Mouse (Mus musculus) bone marrow, adult 2 months (tissue): ENCODE results near the gene Zfp369. TPM values are rescaled to one million over a fixed set of nuclear protein-coding genes. Genes with fewer than 3 reads are reported as not detected.
"Not testable (repeated sequence)": the region's sequence is repeated elsewhere in the genome, so short reads cannot be mapped to it uniquely, and the experiment has no call there.

Source experiments
- H3K27ac ChIP-seq: fragments of 200-500 bp; 2 replicates; pipeline ENCODE4 v1.5.1; 2012; ENCODE audit warnings: low read depth, mild to moderate bottlenecking, control low read depth, inconsistent platforms, low read length; ENCODE audit not compliant: control insufficient read depth, poor library complexity, insufficient read depth
- H3K4me1 ChIP-seq: fragments of 200-500 bp; 2 replicates; pipeline ENCODE4 v1.6.1; 2011; ENCODE audit warnings: low read length; ENCODE audit not compliant: control insufficient read depth, insufficient read depth
- H3K4me3 ChIP-seq: fragments of 200-500 bp; replicated peaks from 2 replicates; pipeline ENCODE3; 2011; ENCODE audit warnings: mild to moderate bottlenecking, low read depth, low read length, control low read depth; ENCODE audit not compliant: control insufficient read depth
- CTCF ChIP-seq: fragments of 200-500 bp; IDR thresholded peaks from 2 replicates; pipeline ENCODE4 v1.5.1; 2011; ENCODE audit warnings: low read length, control low read depth; ENCODE audit not compliant: control insufficient read depth, insufficient read depth
- POLR2A ChIP-seq: fragments of 200-500 bp; IDR thresholded peaks from 2 replicates; pipeline ENCODE4 v1.6.1; 2011; ENCODE audit warnings: low read depth, mild to moderate bottlenecking, control low read depth, low read length, borderline replicate concordance; ENCODE audit not compliant: control insufficient read depth
- WGBS: fragments of 180-500 bp; shearing (Covaris S2); methylation state at CpG from one replicate; pipeline ENCODE4 v1.1.7; 2018; 5-methylcytosine and 5-hydroxymethylcytosine counted together
- polyA plus RNA-seq: library from polyadenylated mRNA; stranded (reverse); fragments of >200 nt; gene quantifications from 2 replicates; pipeline ENCODE4 v1.2.4, GENCODE M21; 2011; ENCODE audit warnings: low replicate concordance; ENCODE audit not compliant: missing spikeins, insufficient read depth, insufficient read length

The Zfp369 gene
- polyA plus RNA-seq, 1 experiment: 12.2 TPM

DNA sequence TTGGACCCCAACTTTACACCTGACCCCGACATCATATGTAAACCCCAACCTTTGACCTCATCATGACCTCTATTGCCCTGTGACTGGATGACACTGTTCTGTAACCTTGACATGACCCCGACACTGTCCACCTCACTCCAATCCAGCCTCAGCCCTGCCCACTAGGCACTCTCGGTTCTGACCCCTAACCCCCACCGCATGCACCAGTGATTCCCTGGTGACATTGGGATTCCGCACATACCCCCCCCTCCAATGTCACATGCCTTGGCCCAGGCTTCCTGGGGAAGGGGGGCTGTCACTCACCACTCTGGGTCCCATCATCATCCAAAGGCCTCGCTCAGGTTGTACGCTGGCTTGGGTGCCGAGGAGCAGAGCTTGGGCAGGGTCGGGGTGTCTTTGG, 33.2 kb downstream of the Zfp369 start:
- 89% methylated on average over 9 of the region's 9 CpGs for WGBS
- no peak overlapping the region for H3K27ac ChIP-seq
- no peak for TF ChIP-seq CTCF
- TF ChIP-seq POLR2A: no peak
- no peaks in the 10 kb centered on the region for H3K4me1 ChIP-seq
- no peak overlapping the region for H3K4me3 ChIP-seq

DNA sequence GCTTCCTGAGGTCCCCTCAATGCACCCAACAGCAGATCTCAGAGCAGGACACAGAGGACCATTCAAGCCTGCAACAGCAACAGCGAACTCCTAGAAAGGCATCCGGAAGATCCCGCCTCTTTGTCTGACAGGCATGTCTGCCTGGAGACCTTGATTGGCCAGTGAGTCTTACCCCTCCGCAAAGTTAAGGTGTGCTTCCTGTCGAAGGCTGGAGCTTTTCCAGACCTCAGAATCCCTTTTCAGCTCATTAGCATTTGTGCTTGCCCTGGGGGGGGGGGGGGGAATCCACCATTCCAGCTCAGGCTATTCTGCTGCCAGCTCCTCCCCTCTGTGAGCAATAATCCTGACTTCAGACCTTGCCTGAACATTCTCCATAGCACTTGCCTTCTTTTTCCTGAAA, 69.9 kb downstream of the Zfp369 start:
- not testable (repeated sequence) for H3K4me1 ChIP-seq, H3K27ac ChIP-seq, H3K4me3 ChIP-seq
- 48% methylated on average over 5 of the region's 5 CpGs for WGBS

DNA sequence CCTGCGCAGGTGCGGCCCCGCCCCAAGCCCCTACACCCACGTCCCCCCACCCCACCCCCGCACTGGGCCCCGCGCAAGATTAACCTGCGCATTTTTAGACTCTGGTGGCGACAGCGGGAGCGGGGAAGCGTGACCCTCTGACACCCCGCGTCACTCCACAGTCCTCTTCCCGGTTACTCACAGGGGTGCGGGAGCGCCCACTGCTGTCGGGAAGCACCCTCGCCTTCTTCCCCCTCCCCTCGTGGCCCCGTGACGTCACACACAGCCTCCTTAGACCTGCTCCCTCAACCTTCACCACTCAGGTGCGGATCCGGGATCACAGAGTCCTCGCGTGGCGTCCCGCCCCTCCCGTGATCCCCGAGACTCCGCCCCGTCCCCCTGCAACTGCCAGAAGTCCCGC, 73.2 kb downstream of the Zfp369 start:
- WGBS: 14% methylated on average over 33 of the region's 33 CpGs
- H3K4me1 ChIP-seq, H3K27ac ChIP-seq, H3K4me3 ChIP-seq: not testable (repeated sequence)

Other genes starting within 250 kb of the Zfp369 start
- gene Spata31d1c, start 245.8 kb upstream of the Zfp369 start, polyA plus RNA-seq: not detected in 2 replicates
- gene Prss47, start 226.1 kb upstream of the Zfp369 start, polyA plus RNA-seq: 1.2 TPM in 1 of 2 replicates, not detected in the other
- 13.7 and 15.4 TPM in 2 replicates for gene Mfsd14b, start 165.8 kb upstream of the Zfp369 start, polyA plus RNA-seq
- not detected in 2 replicates for gene Olfr465-ps1, start 140.7 kb upstream of the Zfp369 start, polyA plus RNA-seq
- gene Olfr466, start 128.6 kb upstream of the Zfp369 start, polyA plus RNA-seq: not detected in 2 replicates
- 4.9 TPM in 1 of 2 replicates, not detected in the other for gene Nlrp4f, start 72.8 kb upstream of the Zfp369 start, polyA plus RNA-seq
- gene Gm10775, start 19.3 kb upstream of the Zfp369 start, polyA plus RNA-seq: not detected in 2 replicates
- gene Gm10139, start 233.9 kb downstream of the Zfp369 start, polyA plus RNA-seq: not detected in 2 replicates